Mouse (Mus musculus) large intestine, adult 2 months (tissue): ENCODE data around the gene Rftn1. TPM values are rescaled to one million over a fixed set of nuclear protein-coding genes. Genes with fewer than 3 reads are reported as not detected.

ENCODE experiments used
- DNase-seq: peaks from one replicate; pipeline ENCODE4 v3.0.0-alpha.2; 2012; ENCODE audit warnings: low read depth, low spot score
- WGBS: fragments of 180-500 bp; shearing (Covaris S2); methylation state at CpG from one replicate; pipeline ENCODE4 v1.1.7; 2018; 5-methylcytosine and 5-hydroxymethylcytosine counted together
- polyA plus RNA-seq: library from polyadenylated mRNA; depleted of rRNA; stranded (reverse); fragments of >200 nt; gene quantifications from 2 replicates; pipeline ENCODE4 v1.2.3, GENCODE M21; 2012

Gene Rftn1
- polyA plus RNA-seq, 1 experiment, result 11.6 TPM

DNA sequence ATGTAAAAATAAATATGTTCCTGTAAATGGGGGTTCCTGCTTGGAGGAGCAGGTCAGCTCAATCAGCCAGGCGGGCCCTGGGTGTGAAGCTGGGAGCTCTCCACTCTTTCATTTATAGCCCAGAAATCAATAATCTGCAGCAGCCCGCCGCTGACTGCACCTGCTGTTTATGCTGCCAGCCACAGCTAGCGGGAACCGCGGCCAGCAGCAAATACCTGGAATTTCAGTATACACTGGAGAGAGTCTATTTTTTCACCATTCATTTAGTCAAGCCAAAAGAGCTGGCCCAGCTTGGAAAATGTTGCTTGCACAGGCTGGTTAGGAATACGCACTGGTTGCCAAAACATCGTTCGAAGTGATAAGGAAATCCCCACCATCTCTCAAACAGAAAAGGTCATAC, 142.3 kb downstream of the Rftn1 start:
- 27% methylated on average over 9 of the region's 9 CpGs for WGBS
- no peak for DNase-seq

DNA sequence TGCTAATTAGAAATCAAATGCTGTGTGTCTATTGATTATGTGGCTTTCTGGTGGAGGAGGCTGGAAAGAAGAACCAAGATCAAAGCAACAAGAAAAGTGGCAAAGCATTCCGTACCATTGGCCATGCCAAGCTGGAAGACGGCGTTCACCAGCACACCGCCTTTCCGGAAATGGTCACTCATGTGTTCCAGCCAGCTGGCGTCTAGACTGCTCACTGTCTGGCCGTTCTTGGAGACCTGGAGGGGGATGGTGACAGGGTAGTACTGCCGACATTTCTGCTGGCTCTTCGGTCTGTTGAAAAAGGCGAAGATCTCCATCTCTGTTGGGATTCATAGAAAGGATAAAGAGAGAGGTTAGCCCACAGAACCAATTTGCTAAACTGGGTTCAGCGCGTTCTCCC, 143.3 kb downstream of the Rftn1 start:
- WGBS, result 94% methylated on average over 12 of the region's 12 CpGs
- no peak for DNase-seq

DNA sequence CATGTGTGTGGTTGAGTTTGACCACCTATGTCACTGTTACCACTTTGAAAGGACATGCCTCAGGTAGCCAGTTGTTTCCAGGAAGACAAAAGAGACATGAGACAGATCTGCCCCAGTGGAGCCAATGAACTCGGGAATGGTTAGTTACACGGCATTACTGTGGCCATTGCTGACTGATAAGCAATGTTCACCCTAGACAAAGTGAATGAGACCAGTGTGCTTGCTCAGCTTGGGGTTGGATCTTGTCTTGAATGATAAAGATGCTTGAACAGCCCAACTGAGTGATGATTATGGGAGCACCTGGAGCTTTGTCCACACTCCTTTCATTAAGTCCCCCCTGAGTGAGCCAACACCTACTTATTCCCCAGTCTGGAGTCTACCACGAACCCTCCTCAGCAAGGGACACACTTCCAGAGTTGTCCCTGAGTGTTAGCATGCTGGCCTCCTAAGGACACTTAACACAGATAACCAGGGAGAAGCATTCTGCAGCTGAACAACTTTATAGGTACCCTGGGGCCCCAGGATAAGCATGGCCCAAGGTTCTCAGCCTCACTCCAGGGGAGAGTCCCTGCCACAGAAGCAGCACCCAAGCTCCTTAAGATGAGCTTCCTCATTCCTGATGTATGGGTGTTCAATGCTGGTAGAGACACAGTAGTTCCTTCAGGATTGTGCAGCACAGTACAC, 149.6 kb downstream of the Rftn1 start:
- WGBS, result 86% methylated on average over 3 of the region's 3 CpGs
- DNase-seq, result no peak

DNA sequence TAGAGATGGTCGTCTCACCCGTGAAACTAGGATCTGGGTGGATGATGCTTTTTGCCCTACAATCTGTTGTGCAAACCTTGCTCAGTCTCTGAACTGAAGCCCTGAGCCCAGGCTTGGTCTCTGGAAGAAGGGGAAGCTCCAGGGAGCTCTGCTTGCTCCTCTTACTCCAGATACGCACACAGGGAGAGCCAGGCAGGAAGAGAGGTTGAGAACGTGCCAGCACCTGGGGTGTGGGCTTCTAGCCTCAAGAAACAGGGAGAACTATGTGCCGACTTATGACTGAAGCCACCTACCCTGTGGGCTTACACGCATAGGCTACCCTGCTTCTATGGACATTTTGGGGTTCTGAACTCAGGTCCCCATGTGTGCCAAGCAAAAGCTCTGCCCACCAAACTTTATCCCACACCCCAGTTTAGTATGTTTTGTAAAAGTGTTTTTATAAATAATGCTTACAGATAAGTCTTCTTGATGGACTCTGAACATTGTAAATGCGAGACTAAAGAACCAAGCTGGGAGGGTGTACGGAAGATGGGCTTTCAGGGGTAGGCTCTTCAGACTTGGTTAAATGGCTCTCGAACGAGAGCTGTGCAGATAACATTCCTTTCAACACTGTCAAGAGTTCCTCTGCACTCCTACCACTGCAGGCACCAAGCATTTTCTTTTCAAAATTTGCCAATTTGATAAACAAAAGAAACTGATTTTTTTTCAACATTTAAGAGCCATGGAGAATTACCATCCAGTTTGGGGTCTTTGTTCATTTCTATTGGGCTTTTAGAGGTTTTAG, 152.4 kb downstream of the Rftn1 start:
- no peak for DNase-seq
- WGBS, result 83% methylated on average over 10 of the region's 10 CpGs

DNA sequence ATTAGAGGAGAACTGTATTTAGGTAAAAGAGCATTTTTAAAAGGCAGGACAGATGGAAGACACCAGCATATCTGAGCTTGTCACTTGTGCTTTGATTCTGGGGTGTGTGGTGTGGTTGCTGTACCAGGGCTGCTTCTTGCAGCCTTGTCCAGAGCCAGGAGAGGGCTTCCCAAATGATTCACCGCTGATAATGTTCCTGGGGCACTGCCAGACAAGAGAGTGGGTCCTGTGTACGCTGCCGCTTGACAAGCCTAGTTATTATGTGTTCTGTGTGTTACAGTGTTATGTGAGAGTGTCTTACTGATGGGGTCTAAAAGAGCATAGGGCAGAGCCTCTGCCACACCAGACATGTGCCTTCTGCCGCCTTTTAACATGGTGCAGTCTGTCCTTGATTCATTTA, 153.1 kb downstream of the Rftn1 start:
- WGBS, result 81% methylated on average over 4 of the region's 4 CpGs
- no peak for DNase-seq

DNA sequence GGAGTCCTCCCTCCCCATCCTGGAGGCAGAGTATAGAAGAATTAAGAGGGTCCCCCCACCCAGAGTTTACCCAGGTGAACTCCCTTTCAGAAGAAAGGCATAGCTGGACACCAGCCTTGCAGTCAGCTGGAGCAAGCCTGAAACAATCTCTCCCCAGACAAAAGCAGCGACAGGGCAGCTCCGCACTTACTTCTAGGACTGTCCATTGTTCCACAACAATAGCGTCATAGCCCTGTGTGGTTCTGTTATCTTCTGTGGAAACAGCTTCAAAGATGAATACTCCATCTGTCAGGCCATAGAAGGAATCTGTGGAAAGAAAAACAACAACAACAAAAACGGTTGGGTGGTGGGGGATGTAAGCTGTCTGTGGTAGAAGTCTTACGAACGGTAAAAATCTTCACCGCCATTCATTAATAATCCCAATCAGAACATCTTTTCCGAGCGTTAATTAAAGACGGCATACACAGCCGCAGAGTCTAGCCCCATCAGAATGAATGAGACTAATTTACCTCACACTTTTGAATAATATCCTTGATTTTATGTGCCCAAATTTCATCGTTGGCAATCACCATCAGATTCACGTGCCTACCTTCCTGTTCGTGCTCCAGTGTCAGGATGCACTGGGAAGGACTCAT, 153.6 kb downstream of the Rftn1 start:
- WGBS, result 90% methylated on average over 14 of the region's 14 CpGs
- no peak for DNase-seq

DNA sequence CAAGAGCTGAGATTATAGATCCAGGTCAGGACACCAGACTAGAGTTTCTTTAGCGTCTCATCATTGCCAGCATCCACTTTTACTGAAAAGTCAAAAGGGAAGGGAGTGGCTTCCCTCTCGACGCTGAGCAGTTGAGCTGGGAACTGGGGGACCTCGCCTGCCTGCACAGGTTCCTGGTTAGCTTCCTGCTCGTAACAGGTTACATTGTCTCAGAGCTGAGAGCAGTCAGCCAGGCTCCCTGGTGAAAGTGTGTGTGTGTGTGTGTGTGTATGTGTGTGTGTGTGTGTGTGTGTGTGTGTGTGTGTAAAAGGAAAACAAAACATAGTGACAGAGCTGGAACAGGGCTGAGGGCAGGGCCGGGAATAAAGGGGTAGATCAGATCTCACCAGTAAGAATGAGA, 156.8 kb downstream of the Rftn1 start:
- 31% methylated on average over 6 of the region's 6 CpGs for WGBS

DNA sequence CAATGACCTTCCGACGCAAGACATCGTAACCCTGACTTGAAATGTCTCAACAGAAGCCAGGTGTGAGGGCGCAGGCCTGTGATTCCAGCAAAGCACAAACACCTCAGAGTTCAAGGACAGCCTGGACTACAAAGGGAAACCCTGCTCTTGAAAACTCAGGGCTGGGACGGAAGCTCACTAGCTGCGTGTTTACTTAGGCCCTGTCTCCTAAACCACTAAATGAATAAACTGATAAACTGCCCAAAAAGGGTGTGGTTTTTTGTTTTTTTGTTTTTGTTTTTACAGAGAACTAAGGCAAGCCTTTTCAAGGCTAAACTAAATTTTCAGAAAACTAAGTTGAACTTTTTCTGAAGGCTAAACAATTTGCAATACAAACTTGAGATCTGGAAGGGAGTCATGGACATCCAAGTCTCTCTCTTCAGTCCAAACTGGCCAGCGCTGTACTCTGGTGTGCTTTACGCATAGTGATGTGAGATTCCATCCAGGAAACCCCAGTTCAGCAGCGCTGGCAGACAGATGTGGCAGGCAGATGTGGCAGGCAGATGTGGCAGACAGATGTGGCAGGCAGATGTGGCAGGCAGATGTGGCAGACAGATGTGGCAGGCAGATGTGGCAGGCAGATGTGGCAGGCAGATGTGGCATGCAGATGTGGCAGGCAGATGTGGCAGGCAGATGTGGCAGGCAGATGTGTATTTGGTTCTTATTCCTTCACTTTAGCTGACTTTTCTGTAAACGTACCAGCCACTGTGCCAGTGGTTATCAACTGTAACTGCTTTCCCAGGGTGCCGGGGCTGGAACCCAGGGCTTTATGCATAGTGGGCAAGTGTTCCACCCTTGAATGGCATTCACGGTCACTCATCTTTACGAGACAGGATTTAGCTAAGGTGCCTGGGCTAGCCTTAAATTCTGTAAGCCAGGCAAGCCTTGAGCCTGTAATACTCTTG, 158.7 kb downstream of the Rftn1 start:
- 70% methylated on average over 13 of the region's 13 CpGs for WGBS
- no peak for DNase-seq

More for the DNA sequence above, 156.8 kb downstream of the Rftn1 start:
- no peak for DNase-seq

DNA sequence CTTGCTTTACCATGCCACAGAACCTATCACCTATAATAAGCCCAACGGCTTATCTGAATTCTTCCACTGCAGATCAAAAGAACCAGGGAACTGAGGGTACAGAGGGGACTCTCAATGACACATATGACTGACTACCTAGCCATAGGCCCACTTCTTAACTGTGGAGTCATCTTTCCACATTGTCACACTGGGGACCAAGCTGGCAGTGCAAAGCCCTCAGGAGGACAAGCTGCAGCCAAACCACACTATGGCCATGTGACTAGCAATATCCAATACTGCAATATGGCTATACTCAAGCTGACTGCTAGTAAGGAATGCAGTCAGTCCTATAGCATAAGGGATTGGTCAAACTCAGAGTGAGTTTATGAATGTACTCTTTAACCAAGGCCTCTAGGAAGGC, 164.8 kb downstream of the Rftn1 start:
- DNase-seq, result no peak
- 87% methylated on average over 1 of the region's 1 CpGs for WGBS

DNA sequence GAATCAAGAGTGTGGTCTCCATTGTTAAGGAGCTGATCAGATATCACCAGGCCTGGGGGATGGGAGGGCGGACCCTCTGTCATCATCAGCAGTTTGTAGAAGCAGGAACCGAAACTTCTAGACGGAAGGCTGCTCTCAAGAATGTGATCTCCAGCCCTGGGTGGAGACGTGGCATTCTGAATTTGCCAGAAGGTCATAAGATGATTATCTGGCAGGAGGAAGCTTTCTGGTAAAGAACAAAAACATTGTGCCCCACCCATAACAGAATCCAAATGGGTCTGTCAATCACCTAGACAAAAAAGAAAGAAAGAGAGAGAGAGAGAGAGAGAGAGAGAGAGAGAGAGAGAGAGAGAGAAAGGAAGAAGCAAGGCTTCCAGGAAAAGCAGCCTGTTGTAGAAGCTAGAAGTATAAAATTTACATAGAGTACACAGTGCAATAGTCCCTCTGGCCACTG, 165.3 kb downstream of the Rftn1 start:
- 49% methylated on average over 4 of the region's 4 CpGs for WGBS
- no peak for DNase-seq

DNA sequence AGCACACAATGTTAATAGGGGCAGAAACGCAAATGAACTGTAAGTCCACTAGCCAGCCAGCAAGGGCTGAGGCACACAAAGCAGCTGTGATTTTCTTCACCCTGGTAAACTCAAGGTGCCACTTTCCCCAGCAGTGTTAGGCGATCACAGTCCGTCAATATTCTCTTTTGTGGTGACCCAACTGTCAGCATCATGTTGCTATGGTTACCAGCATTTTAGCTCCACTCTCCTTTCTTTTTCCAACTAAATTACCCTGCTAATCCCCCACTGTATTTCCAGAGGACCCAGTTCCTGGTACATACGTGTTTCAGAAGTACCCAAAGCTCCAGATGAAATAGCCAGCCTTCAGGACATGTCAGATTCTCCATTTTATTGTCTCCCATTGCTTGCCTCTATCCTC, 169.1 kb downstream of the Rftn1 start:
- DNase-seq, result no peak
- WGBS, result 59% methylated on average over 4 of the region's 4 CpGs

DNA sequence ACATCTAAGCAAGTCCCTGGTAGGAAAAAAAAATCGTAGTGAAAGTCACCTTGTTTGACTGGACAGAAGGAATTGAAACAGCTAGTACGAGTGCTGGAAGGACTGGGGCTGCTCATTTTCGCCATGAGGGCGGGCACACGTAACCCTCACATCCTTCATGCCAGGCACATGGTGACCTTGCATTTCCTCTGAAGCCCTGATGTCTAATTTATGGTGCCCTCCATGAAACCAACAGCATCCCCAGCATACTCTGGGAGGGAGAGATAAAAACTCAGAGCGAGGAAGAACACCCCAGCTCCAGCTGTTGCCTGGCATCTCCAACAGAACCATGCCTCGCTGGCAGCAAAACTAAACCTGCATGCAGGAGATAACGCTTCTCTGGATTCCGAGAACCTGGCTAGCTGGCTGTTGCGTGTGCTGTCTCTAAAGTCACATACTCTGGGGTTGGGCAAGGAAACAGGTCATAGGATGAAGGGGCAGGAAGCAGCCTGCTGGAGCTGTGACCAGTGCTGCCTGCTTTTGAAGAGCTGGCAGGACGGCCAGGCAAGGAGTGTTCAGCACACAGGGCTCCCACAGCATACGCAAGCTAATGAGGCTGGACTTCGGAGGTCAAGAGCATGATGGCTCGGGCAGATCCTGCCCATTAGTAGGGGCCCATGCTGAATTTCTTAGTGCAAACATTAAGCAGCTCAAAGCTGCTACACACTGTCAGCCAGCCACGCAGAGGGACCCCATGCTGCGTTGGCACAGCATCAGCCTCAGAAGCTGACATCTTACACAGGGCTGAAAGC, 170.1 kb downstream of the Rftn1 start:
- WGBS, result 64% methylated on average over 16 of the region's 16 CpGs
- no peak for DNase-seq

DNA sequence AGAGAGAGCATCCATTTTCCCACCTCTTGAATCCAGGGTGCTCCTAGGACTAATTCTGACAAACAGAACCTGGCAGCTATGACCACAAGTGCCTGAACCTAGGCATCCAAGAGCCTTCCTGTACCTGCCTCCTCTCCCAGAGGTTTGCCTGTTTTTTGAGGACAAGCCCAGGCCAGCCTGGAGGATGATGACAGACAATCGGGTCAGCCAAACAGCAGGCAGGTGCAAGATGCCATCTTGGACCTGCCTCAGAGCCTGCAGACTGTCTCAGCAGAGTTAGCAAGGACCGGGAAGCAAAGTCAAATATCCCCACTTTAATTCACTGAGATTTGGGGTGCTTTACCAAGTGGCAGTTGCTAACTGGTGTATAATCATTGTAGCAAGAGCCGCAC, 170.7 kb downstream of the Rftn1 start:
- DNase-seq, result no peak
- 82% methylated on average over 3 of the region's 3 CpGs for WGBS

DNA sequence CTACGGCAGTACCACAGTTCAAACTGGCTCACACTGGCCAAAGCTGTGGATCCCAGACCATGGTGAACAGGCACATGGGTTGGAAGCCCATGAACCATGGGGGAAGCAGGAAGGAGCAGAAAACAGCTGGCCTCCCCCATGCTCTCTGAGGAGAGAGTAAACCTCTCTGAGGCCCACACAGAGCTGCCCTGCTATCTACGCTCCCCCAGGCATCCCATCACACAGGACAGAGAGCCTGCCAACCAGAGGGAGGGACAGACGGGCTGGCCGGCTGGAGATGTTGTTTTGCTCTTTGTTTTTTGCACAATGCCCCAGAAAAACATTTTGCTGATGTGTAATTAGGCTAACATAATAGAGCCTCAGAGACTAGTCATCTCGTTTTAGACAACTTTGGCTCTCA, 171.4 kb downstream of the Rftn1 start:
- 80% methylated on average over 5 of the region's 5 CpGs for WGBS
- DNase-seq, result no peak

DNA sequence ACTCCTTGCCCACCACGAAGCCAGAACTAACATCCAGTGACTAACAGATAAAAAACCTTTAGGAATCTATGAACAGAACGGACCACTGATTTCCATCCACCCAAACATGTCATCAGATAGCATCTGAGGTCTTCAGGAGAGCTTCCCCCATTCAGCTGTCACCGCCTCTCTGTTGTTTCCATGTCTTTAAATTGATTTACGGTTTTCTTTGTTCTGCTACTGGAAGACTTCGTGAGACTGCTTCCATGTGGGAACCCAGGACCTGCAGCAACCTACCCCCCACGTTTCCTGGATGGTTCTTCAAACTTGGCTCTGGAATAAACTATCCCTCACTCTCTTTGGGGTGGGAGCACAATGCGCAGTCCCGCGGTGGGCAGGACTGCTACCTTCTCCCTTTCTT, 175.8 kb downstream of the Rftn1 start:
- WGBS, result 67% methylated on average over 9 of the region's 9 CpGs
- DNase-seq, result no peak

DNA sequence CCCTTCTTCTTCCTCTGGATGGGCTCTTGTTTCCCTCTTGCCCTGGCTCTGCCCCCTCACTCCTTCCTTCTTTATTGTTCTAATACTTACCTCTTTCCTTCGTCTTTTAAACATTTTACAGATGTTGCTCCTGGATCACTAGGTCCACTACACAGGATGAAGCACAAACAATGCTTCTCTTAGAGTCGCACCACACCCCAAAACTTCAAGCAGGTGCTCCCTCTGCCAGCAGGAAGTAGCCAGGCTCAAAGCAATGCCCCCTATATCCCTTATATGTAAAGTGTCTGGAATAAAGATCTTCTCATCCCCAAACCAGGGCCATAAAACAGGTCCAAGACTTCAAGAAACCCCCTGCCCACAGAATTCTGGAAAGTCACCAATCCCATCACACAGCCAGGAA, 176.6 kb downstream of the Rftn1 start:
- WGBS, result 40% methylated on average over 2 of the region's 2 CpGs
- DNase-seq, result no peak

DNA sequence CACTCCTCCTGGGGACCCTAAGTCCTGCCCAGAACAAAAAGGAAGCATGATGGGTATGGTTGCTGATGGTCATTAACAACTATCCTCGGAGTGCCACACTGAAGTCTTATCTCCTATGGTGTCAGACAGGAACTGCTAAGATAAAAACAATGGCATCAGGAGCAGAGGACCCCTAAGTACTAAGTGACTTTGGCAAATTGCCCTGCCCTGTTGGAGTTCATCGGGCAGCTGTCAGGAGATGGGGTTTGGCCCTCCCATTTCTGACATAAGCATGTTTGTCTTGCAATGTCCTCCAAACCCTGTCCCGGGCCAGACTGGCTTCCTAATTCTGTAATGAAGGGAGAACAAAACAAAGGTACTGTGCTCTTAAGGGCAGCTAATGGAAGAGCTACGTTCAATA, 180.4 kb downstream of the Rftn1 start:
- DNase-seq, result no peak
- 36% methylated on average over 4 of the region's 4 CpGs for WGBS

DNA sequence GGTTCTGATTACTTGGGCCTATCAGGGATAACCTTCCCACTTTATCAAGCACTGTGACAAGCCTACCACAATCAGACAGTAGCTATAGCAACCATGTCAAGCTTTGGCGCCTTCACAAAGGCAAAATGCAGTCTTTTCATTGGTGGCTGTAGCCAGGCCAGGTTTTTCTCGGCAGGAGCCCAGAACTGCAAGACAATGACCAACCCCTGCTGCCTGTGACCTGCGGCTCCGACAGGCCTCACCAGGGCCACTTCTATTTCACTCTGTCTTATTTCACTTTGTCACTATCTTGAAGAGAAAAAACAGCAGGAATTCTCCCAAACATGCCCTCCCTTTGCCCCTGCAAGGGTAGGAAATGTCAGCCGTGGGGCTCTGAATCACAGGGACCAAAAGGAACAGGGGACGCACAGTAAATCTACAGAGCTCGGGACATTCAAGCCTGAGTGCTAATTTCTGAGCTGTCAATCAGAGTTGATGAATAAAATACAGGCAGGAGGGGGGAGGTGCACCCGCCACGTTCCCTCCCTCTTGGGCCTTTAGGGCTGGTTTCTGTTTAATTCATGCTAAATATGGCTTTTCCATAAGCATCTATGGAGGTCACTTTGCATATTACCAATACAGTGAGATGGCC, 183.6 kb downstream of the Rftn1 start:
- 51% methylated on average over 9 of the region's 9 CpGs for WGBS
- no peak for DNase-seq

DNA sequence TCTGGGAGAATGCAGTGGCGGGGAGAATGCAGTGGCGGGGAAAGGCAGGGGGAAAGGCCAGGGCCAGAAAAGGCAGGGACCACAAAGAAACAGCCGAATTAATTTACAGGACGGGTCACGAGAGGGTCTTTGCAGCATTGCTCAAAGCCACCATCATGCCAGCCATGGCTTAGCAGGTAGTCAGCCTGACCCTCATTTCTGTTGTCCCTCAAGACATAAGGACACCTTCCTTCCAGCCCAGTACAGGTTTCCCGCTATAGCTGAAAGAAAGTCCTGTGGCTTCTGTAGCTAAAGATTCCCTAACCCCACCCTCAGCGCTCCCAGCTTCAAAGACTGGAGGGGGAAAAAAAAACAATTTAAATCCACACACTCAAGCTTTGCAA, 184.1 kb downstream of the Rftn1 start:
- WGBS, result 74% methylated on average over 7 of the region's 7 CpGs

More for the DNA sequence above, 184.1 kb downstream of the Rftn1 start:
- no peak for DNase-seq
